Mouse (Mus musculus) monocyte, adult 5-6 weeks (primary cell): ENCODE measurements at regions not wholly inside any gene's neighbourhood (a gene's known extent, or its start where the extent isn't known, plus 50 kb on each side); places are given as distances from the start of the nearest gene placed in this dataset.
A peak's percentile ranks its signal among the peaks of the same experiment; 100 is the strongest.

Experiments used
- ATAC-seq: fragments of 153-309, 156-312 bp; replicated peaks from 2 replicates; pipeline ENCODE4 v1.8.0; 2017; ENCODE audit warnings: mild to moderate bottlenecking; ENCODE audit not compliant: low TSS enrichment, insufficient number of reproducible peaks, severe bottlenecking, poor library complexity, low FRiP score

DNA sequence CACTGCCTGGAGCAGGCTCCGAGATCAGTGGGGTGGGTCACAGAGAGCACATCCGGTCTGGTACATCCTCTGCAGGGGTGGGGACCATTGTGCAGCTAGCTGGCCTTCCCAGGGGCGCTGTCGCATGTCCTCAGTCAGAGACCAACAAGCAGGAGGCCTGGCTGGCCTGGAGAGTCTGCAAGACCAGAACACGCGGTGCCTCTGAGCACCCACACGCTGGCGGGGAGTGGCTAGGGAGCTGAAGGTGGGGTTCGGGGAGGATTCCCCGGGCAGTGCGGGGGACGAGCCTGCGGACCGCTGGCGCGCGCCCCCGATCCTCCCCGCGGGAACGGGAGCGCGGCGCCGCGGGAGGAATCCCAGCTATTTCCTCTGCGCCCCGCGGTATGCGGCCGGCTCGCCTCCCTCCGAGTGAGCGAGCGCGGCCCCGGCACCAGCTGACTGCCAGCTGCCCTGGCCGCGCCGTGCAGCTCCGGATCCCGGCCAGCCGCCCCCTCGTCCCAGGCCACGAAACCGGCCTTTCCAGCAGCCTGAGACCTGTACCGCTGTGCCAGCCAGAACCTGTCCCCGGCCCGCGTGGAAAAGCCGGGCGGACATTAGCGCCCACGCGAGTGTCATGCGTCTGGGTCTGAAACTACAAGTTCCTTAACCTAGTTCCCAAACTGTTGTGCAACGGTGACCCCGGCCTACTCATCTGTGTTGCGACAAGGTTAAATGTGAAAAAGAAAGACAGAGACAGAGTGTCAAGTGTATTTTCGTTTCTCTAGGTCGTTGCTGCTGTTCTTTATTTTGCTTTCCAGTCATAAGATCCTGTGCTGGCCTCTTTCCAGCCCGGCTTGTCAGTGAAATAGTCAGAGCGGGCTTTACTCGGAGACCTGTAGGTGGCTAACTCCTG is 61.2 kb downstream of the Pkdcc start:
- ATAC-seq, result peak; percentile 54

- ATAC-seq, result peak; percentile 7; the same call in 1 of the 2 replicates
Observed at GRCm38 (mm10) chr17:83277117-83277947, 62.2 kb downstream of the Pkdcc start.

GRCm38 (mm10) chr17:83277948-83278924 is 63.1 kb downstream of the Pkdcc start:
- ATAC-seq, result no peak

GRCm38 (mm10) chr17:83283328-83283727 is 67.4 kb upstream of the Eml4 start:
- no peak for ATAC-seq

- no peak for ATAC-seq
Observed at GRCm38 (mm10) chr17:83287381-83288142, 63.2 kb upstream of the Eml4 start.

DNA sequence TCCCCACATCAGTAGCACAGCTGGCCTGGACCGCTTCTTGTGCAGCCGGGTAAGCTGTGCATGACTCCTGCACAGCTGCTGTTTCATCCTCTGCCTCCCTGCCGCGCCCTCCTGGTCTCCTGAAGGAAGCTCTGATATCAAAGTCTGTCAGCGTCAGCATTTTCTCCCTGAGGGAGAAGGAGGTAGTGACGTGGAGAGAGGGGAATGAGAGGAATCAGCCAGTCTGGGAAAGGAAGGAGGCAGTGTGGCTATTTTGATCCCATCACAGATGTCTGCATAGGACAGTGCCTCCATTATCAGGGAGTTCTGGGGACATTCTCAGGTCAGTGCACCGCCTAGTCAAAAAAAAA is 62.6 kb upstream of the Eml4 start:
- no peak for ATAC-seq

DNA sequence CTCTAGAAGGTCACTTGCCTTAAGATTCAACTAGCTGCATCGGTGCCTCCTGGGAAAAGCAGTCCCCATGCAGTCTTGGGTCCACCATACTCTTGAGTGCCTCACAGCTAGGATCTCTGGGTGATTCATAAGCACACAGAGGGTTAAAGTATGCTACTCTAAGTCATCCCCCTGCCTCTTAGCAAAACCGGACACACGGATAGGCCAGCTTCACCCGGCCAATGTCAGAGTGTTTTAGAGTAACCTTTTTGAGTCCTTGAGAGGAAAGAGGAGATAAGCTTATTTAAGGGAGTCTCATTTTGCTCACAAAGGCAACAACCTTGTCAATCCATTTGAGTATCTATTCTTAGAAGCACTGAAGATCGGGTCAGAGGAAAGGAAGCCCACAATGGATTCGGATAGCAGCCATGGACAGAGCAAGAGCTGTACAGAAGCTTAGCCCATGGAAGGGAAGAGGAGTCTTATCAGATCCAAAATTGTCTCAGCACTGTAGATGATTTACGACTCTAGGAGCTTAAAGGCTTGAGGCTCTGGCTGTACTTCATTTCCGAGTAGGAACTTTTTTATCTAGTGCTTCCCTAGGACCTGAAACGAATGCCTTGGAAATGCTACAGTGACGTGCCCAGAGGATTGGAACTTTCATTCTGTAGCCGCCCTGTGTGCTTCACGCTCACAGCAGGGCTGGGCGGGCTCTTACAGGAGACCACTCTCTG is 55.0 kb upstream of the Eml4 start:
- ATAC-seq, result no peak

GRCm38 (mm10) chr17:83297379-83298121 is 53.2 kb upstream of the Eml4 start:
- ATAC-seq, result no peak
